Mouse (Mus musculus): ENCODE results near the gene Trpm4.
A peak's percentile ranks its signal among the peaks of the same experiment; 100 is the strongest.

The Trpm4 gene

GRCm38 (mm10) chr7:45346905-45347304 lies 13.3 kb upstream of the Trpm4 start:
- DNase-seq (ENCODE audit: low read depth, low spot score) = no peak

DNA sequence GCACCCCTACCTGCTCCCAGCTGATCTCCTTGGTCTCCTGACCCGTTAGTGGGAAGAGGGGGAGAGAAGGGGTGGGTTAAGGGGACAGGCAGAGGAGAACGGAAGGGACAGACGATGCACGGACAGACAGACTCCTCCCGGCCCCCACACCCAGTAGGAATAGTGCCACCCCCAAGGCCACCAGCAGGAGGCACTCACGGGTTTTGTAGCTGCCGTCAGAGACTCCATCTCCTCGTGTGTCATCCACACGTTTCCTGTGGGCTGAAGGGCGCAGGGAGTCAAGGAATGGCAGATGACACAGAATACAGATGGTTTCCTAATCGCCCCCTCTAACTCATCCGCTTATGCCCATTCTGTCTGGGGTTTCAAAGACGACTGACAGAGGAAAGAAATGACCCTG lies 10.0 kb upstream of the Trpm4 start:
- no peak for DNase-seq (ENCODE audit: low read depth, low spot score)

DNA sequence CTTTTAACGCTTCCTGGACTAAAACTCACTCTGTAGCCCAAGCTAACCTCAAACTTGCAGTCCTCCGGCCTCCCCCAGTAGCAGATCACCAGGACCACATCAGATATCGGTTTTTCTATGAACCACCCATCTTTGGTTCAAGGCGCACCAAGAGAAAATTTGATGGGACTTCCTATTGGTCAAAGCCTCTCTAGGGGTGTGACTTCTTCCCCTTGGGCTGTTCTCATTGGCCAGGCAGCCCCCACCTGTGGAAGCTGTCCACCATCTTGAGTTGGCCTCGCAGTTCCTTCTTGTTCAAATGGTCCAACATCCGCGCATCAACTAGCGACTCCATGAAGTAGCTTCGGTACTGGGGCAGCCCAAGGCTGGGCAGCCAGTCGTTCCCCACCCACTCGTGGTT lies 8.5 kb upstream of the Trpm4 start:
- no peak for DNase-seq (ENCODE audit: low read depth, low spot score)

DNA sequence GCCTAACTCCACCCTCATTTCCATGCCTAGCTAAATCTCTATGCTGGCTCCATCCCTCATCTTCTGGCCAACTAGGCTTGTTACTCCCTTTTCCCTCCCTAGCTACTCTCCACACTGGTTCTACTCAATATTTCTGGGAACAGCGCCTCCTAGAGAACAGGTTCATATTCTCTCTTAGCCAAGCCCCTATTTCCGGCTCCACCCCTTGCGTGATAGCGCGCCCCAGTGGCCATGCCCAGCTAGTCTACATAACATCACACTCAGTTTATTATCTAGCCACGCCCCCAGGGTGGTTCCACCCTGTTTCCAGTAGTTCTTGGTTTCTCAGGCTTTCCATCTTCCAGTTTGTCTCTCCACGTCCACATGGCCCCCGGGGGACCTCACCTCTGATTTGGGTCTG lies 7.7 kb upstream of the Trpm4 start:
- DNase-seq (ENCODE audit: low read depth, low spot score) = peak; percentile 75

DNA sequence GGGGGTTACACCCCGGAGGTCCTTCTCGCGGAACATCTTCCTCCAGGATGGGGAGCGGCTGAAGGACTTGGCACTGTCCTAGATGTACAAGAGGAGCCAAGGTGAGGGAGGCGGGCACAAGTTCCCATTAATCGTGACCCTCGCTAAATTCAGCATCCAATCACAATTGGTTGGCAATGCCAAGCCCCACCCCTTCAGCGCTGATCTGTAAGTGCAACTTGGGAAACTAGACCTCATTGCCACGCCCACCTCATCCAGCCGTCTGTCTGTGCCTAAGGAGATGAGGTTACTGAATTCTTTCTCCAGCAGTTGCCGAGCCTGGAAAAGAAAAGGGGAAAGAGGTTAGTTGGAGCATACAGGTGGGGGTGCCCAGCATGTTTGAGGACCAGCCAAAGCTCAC lies 7.1 kb upstream of the Trpm4 start:
- no peak for DNase-seq (ENCODE audit: low read depth, low spot score)

GRCm38 (mm10) chr7:45340066-45340442 lies 6.5 kb upstream of the Trpm4 start:
- no peak for DNase-seq (ENCODE audit: low read depth, low spot score)

DNA sequence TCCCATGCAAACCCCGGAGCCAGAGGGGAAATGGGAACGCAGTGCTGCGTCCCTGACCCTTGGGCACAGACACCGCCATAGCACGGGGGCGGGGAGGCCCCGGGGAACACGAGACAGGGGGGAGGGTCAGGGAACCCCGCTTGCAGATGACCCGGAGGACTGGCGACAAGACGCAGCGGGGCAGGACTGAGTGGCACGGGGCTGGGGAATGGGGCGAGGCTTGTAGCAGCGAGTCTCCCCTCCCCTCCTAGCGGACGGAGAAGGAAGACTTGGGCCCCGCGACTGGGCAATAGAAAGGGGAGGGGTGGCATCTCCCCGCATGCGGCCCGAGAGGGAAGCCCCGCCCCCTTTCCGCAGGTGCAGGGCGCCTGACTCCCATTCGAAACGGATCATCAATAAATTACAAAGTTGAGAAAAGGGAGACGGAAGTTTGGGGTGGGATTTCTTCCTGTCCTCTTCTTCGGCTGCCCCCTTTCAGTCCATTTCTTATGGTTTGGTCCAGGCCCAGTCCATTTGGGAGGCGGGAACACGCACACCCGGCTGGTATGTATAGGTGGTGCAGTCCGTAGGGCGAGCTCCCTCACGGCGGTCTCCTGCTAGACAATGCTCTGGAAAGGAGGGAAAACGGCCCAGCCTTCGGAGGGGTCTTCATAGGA lies 6.0 kb upstream of the Trpm4 start:
- DNase-seq (ENCODE audit: low read depth, low spot score) = peak; percentile 54

GRCm38 (mm10) chr7:45338161-45338911 lies 4.8 kb upstream of the Trpm4 start:
- DNase-seq (ENCODE audit: low read depth, low spot score) = no peak

DNA sequence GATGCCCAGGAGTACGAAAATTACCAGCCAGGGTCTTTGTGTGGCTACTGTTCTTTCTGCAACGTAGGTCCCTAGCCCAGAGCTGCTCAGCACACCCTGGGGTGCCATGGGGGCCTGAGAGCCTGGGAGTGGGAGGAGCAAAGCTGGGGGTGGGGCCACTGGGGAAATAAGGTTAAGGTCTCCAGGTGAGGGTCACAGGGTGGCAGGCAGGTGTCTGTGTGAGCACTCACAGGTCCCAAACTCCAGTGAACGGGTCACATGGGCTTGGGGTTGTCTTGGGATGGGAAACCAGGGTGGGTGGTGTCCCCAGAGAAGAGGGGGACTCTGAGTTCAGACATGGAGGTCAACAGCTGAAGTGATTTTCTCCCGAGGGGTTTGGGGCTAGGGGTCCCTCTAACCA lies 3.9 kb upstream of the Trpm4 start:
- DNase-seq (ENCODE audit: low read depth, low spot score) = no peak

DNA sequence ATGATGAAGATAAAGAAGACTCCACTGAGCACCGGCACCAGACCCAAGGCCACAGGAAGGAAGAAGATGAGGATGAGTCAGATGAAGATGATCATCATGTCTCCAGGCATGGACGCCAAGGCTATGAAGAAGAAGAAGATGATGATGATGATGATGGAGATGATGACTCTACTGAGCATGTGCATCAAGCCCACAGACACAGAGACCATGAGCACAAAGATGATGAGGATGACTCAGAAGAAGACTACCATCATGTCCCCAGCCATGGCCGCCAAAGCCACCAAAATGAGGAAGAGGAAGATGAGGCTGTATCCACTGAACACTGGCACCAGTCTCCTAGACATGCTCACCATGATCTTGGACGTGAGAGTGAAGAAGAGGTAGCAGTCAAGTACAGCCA lies 2.7 kb upstream of the Trpm4 start:
- no peak for DNase-seq (ENCODE audit: low read depth, low spot score)

DNA sequence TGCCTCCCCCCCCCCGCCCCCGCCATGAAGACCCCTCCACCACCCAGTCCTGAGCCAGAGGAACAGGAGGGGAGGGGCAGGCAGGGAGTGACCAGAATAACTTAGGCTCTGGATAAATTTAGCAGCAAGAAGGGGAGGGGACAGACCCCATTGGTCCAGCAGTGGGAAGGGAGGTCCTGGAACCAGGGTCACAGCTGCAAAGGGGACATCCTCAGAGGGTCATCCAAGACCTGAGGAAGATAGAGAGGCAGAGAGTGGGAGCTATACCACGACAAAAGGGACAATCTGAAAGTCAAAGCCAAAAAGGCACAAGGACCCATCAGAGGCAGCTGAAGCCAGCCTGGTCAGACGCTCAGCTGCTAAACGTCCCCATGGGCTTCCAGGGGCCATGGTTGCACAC lies 1.5 kb upstream of the Trpm4 start, which contains the start of gene Hrc:
Gene Hrc (plus strand): TSS at position 235 of the 400 bp plus-strand sequence.
- no peak for DNase-seq (ENCODE audit: low read depth, low spot score)

GRCm38 (mm10) chr7:45334605-45335004 lies 1.0 kb upstream of the Trpm4 start:
- DNase-seq (ENCODE audit: low read depth, low spot score) = no peak

- DNase-seq (ENCODE audit: low read depth, low spot score) = no peak
These were observed 725 bp downstream of the Trpm4 start for GRCm38 (mm10) chr7:45332685-45333425.

DNA sequence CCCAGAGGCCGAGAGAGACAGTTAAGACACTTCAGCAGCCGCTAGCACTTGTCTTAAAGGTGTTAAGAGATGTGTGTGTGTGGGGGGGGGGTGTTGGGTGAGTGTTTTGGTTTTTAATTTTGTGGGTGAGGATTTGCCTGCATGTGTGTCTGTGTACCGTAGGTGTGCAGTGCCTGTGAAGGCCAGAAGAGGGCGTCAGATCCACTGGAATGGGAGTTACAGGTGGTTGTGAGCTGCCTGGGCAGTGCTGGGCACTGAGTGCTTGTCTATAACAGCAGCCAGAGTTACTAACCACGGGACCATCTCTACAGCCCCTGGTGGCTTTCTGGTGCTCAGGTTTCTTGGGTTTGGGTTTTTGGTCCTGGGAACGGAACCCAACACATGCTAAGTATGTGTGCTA lies 2.1 kb downstream of the Trpm4 start:
- no peak for DNase-seq (ENCODE audit: low read depth, low spot score)

- no peak for DNase-seq (ENCODE audit: low read depth, low spot score)
These were observed 4.6 kb downstream of the Trpm4 start for GRCm38 (mm10) chr7:45328841-45329475.

DNA sequence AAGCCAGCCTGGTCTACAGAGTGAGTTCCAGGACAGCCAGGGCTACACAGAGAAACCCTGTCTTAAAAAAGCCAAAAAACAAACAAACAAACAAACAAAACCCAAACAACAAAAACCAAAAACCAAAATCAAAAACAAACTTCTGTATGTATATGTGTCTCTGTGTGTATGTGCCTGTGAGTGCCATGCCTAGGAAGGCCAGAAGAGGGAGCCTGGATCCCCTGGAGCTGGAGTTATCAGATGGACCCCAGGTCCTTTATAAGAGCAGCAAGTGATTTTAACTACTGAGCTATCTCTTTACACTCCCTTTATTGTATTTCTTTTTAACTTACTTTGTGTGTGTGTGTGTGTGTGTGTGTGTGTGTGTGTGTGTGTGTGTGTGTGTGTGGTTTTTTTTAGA lies 7.8 kb downstream of the Trpm4 start:
- DNase-seq (ENCODE audit: low read depth, low spot score) = no peak

GRCm38 (mm10) chr7:45323069-45323468 lies 10.5 kb downstream of the Trpm4 start:
- DNase-seq (ENCODE audit: low read depth, low spot score) = no peak

- no peak for DNase-seq (ENCODE audit: low read depth, low spot score)
These were observed 11.3 kb downstream of the Trpm4 start for GRCm38 (mm10) chr7:45322245-45322644.

GRCm38 (mm10) chr7:45316536-45316935 lies 17.0 kb downstream of the Trpm4 start:
- DNase-seq (ENCODE audit: low read depth, low spot score) = no peak

- DNase-seq (ENCODE audit: low read depth, low spot score) = no peak
These were observed 18.3 kb downstream of the Trpm4 start for GRCm38 (mm10) chr7:45315182-45315701.

- no peak for DNase-seq (ENCODE audit: low read depth, low spot score)
These were observed 20.1 kb downstream of the Trpm4 start for GRCm38 (mm10) chr7:45313495-45313894.
